Mouse (Mus musculus): ENCODE data around the gene Cyfip2.

Gene Cyfip2

DNA sequence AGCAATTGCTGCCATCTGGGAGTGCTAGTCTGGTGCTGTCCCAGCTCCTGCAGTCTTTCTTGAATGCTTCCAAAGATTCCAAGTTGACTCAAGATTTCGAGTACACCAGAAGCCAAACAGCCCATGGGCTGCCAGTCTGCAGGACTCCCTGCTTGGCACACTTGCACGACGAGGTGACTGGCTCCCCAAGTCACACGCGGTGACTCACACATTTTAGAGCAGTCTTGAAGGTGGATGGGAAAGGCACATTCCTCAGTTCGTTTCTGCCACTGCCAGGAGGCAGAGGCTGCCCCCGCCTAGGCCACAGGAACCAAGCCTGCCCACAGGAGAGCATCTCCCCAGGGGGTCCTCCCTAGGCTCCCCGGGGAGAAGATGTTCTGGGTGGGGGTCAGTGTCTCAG is 66.7 kb downstream of the Cyfip2 start:
- in situ Hi-C loops (cut with MboI; ENCODE audit: unreplicated experiment in 2 of 2), result no loop called here

DNA sequence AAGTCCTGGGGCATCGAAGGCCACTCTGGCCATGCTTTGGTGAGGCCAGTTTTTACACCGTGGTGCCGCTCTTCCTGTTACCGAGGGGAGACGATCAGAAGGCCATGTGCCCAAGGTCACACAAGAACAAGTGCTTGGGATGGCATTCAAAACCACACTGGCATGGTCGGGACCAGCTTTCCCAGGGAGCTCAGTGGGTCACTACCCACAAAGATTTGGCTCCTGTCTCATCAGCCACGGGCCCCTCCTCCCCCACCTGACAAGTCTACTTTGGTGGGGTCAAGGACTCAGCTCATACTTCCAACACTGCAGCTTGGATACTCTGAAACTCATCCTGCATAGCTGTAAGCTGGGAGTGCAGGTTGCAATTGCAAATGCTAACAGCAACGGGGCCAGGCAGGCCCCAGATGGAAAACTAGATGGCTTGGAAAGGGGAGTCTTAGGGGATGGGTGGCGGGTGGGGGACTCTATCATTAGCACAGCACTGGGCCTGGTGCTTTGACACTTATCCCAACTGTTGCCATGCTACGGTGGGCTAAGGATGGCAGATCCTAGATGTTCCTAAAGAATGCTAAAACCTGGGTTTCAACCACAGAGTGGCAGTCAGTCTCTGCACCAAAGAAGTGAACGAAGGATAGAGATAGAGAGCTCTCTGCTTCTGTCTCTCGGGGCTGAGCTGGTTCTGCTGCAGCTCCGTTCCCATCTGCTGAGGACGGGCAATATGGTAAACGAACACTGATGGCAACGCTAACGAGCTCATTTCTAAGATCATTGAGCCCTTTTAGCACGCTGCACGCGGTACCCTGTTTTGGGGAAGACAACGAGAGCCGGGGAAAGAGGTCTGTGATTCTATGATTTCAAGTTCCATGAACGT is 67.7 kb downstream of the Cyfip2 start:
- in situ Hi-C loops (cut with MboI; ENCODE audit: unreplicated experiment in 2 of 2), result no loop called here

DNA sequence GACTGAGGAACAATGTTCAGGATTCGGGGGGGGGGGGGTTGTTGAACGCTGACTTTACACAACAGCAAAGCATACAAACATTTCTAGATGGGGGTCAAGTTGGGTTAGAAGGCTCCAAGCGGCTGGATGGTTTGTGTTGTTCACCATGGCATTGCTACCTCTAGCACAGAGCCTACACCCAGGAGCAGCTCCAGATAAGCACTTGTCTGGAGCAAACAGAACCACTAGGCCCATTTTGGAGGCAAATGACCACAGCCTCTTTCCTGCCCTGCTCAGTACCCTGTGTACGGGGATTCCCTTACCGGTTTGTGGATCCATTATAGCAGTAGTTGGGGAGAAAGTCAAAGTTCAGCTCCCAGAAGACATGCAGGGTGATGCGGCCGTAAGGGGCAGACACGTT is 70.7 kb downstream of the Cyfip2 start:
- in situ Hi-C loops (cut with MboI; ENCODE audit: unreplicated experiment in 2 of 2), result no loop called here

DNA sequence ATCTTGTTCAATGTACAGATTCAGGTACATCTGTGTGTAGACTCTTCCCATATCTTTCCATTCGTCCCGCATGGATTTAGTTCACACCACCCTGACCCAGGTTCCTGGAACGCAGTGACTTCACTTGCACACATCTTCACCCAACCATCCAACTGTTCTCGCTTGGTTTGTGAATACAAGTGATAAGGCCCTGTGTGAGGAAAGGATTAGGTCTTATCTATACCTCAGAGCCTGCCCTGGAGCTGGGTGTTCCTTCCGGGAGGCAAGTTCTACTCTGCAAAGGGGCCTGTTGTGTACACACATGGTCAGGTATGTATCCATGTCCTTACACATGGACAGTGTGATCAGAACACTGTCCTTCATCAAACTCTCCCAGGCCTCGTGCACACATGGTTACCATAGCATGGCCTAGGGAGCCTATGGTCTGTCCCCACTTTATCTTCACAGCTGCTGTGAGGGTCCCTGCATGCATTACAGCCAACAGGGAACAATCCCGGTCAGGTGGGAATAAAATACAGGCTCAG is 71.4 kb downstream of the Cyfip2 start:
- in situ Hi-C loops (cut with MboI; ENCODE audit: unreplicated experiment in 2 of 2), result no loop called here

DNA sequence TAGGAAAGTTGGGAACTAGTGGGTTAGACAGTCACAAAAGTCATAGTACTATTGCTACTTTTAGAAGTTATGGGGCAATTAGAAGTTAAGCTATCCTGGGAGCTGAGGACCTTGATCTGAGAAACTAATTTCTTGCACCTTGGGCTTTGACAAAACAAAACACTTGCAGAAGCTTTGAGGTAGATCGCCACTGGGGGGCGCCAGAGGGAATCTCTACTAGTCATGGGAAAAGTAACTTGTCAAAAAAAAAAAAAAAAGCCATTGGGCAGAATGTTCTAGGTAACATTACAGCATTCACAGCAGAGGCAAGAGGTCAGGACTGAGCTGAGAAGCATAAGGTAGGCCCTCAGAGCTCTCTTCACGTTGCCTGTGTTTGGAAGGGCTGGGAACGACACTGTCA is 75.7 kb downstream of the Cyfip2 start:
- in situ Hi-C loops (cut with MboI; ENCODE audit: unreplicated experiment in 2 of 2), result no loop called here

DNA sequence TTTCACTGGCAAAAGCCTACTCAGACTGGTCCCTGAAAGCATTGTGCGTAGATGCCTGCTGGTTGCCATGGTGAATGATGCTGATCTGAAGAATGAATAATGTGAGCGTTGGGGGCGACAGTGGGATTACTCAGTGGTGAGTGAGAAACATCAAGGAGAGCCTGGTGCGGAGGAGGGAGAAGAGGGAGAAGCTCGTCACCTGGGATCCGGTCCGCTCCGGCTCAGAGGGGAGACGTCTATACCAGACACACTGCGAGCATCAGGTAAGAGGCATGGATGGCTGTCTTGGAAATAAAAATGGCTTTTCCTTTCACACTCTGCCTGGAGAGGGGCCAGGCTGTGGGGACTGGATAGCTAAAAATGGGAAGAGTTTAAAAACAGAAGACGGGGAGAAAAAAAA is 77.3 kb downstream of the Cyfip2 start, which contains the start of gene Fndc9:
Fndc9 (plus strand) TSS at position 198 of the 400 bp plus-strand sequence.
- in situ Hi-C loops (cut with MboI; ENCODE audit: unreplicated experiment in 2 of 2), result no loop called here

DNA sequence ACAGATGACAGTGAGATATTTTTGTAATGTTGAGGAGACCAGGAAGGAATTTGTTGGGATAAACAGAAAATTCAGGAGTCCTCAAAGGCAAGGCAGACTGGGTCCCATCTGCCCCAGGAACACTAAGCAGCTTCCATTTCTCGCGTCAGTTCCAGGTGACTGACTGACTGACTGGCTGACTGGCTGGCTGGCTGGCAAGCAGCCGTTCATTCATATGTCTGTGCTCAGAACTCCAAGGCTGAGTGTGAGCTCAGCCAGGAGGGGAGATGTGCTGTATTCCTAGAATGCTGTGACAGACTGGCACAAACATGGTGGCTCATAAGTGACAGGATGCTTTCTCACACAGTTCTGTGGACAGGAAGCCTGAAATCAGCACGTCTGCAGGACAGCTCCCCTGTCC is 78.7 kb downstream of the Cyfip2 start:
- in situ Hi-C loops (cut with MboI; ENCODE audit: unreplicated experiment in 2 of 2), result no loop called here

DNA sequence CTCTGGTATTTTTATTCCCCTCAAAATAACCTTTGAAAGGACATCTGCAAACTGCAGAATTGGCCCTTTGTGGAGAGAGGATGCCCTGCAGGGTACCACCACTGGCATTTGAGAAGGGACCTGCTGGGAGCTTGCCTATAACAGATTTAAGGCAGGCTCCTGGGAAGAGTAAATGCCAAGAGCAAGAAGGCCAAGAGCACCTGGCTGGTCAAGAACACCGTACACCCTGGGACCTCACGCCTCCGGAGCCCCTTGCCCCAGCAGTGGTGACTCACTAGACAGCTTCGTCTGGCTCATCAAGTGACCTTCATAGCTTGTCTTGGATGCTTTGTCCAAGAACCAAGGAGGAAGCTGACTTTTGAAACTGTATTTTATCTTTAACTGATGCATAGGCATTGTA is 79.9 kb downstream of the Cyfip2 start:
- in situ Hi-C loops (cut with MboI; ENCODE audit: unreplicated experiment in 2 of 2), result no loop called here

DNA sequence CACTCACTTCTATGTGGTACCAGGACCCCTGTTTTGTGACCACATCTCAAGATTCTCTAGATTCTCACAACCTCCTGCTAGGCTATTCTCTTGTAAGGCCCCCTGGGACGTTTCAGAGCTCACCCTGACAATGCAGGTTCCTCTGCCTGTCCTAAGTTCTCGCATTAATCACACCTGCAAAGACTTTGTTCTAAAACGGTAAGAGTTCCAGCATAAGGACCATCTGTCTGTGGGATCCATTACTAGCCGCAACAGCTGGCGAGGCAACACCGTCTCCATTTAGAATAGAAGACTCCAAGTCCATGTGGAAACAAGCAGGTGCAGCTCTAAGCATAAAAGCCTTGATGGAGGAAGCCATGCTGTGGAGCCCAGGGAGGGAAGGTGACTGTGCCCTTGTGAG is 82.5 kb downstream of the Cyfip2 start:
- in situ Hi-C loops (cut with MboI; ENCODE audit: unreplicated experiment in 2 of 2), result no loop called here

DNA sequence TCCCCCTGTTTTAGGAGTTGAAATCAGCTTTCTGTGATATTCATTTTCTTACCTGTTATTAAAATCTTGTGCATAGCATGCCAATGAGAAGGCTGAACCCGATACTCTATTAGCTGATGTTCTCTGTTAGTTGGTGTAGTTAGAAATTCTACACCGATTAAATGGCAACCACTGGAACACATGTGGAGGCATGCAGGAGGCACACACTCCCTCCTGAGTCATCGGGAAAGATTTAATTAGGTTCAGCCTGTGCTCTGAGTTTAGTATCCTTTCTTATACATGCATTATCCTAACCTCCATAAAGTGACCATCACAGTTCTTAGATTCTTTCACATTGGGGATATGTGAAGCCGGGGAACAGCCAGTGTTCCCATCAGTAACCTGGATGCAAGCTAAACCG is 87.3 kb downstream of the Cyfip2 start:
- in situ Hi-C loops (cut with MboI; ENCODE audit: unreplicated experiment in 2 of 2), result no loop called here

DNA sequence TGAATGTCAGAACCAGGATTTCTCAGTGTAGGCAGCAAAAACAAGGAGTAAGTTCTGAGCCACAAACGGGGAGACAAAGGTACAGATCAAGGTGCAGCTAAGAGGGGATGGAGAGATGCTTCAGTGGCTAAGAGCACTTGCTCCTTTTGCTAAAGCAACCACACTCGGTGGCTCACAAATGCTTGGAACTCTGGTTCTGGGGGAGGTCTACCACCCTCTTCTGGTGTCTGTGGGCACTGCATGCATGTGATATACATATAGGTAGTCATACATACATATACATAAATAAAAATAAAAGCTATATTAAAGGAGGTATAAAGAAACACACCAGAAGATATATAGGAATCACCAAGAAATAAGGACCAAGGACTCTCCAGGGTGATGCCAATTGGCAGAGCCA is 89.1 kb downstream of the Cyfip2 start:
- in situ Hi-C loops (cut with MboI; ENCODE audit: unreplicated experiment in 2 of 2), result loop anchor here in 1 of 2 experiments (25.0 kb wide), 1 partner anchor 186 kb away; no protein-coding TSS in a partner anchor

DNA sequence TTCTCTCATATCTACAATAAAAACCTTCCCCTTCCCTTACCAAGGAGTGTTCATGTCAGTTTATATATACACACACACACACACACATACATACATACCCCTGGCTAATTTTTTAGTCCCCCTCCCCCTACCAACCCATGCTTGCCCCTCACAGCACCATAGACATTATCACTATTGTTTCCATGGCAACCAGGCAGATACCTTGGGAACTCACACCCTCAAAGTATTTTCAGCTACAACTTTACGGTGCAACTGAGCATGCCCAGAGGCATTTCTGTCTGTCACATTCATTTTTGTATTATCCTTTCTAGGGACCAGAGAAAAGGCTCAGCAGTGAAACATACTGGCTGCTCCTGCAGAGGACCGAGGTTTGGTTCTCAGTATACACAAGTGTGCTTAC is 92.4 kb downstream of the Cyfip2 start:
- in situ Hi-C loops (cut with MboI; ENCODE audit: unreplicated experiment in 2 of 2), result loop anchor here in 1 of 2 experiments (25.0 kb wide), 1 partner anchor 183 kb away; no protein-coding TSS in a partner anchor

DNA sequence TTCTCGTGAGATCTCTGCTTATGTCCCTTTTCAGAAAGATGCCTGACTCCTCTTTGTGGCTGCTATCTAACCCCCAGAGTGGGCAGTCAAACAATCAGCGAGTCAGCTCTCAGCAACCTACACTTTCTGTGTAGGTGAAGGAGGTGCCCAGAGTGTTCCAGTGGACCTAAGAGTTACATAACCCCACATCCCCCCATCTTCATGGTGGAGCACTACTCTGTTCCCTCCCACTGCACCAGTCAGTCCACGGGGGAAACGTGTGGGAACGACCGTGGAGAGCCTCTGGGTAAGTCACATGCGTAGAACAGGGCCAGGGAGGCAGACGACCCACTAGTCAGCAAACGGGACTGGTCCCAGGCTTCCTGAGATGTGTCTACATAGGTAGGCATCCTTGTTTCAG is 93.3 kb downstream of the Cyfip2 start:
- in situ Hi-C loops (cut with MboI; ENCODE audit: unreplicated experiment in 2 of 2), result loop anchor here (5.0 to 25.0 kb wide), 3 partner anchors 182 to 265 kb away; partner anchors contain the start of gene Thg1l (in 1 of the 2)

DNA sequence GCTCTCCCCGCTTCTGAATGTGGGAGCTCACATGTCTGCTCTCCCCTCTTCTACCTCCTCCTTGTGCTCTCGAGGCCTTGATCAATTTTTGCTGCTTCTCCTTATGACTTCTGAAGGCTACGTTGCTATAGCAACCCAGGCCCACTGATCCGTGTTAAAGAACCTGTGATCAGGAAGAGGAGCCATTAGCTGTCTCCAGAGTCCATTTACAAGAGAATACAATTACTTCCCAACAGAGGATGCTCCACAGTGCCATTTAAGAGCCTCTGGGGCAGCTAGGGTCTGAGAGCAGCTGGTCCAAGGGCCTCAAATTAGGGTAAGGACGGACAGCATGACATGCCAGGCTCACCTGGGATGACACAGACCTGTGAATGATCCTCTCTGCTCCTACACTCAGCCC is 94.1 kb downstream of the Cyfip2 start:
- in situ Hi-C loops (cut with MboI; ENCODE audit: unreplicated experiment in 2 of 2), result loop anchor here (5.0 to 25.0 kb wide), 3 partner anchors 181 to 264 kb away; partner anchors contain the start of gene Thg1l (in 1 of the 2)

DNA sequence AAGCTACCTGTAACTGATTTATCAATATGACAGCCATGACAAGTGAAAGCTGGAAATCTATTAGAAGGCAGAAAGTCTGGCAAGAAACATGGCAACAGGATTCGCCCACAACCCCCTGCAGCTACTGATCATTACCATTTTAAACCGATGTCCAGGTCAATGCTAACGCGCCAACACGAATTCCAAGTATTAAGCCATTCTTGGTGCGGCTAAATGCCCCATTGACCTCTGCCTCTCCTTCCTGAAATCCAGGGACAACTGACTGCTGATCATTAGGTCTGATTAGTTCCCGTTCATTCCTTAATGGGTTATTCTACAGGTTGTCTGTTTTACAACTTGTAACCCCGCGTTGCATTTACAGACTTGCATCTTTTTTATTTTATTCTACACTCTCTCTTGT is 95.0 kb downstream of the Cyfip2 start:
- in situ Hi-C loops (cut with MboI; ENCODE audit: unreplicated experiment in 2 of 2), result loop anchor here (5.0 to 25.0 kb wide), 3 partner anchors 180 to 263 kb away; partner anchors contain the start of gene Thg1l (in 1 of the 2)

DNA sequence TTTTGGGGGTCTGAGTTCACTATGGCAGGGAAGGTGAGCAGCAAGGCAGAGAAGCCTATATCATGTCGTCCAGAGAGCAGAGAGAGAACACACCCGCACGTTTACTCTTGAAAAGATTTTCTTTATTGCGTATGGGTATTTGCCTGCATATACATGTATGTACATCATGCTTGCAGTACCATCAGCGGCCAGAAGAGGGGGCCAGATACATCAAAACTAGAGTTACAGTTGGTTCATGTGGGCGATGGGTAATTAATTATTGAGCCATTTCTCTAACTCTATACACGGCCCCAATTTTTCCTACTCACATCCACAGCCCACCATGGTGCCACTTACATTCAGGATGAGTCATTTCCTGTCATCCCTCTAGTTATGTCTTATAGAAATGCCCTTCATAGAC is 96.0 kb downstream of the Cyfip2 start:
- in situ Hi-C loops (cut with MboI; ENCODE audit: unreplicated experiment in 2 of 2), result loop anchor here (5.0 to 25.0 kb wide), 3 partner anchors 179 to 262 kb away; partner anchors contain the start of gene Thg1l (in 1 of the 2)

DNA sequence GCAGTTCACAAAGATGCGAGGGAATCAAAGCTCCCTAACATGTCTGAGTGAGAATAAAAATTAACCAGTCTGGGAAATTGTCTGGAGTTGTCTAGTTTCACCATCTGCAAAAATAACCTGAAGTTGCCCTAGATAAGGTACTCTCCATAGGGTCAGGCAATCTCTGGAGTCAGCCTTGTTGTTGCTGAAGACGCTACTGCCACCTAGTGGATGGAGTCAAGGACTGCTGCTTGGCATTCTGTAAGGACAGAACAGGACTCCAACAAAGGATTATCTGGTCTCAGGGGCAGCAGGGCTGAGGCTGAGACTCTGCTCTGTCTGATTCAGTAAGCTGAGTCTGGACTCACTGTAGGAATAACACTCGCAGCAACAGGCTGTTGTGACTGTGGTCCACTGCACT is 97.3 kb downstream of the Cyfip2 start:
- in situ Hi-C loops (cut with MboI; ENCODE audit: unreplicated experiment in 2 of 2), result loop anchor here (5.0 to 25.0 kb wide), 3 partner anchors 178 to 261 kb away; partner anchors contain the start of gene Thg1l (in 1 of the 2)

DNA sequence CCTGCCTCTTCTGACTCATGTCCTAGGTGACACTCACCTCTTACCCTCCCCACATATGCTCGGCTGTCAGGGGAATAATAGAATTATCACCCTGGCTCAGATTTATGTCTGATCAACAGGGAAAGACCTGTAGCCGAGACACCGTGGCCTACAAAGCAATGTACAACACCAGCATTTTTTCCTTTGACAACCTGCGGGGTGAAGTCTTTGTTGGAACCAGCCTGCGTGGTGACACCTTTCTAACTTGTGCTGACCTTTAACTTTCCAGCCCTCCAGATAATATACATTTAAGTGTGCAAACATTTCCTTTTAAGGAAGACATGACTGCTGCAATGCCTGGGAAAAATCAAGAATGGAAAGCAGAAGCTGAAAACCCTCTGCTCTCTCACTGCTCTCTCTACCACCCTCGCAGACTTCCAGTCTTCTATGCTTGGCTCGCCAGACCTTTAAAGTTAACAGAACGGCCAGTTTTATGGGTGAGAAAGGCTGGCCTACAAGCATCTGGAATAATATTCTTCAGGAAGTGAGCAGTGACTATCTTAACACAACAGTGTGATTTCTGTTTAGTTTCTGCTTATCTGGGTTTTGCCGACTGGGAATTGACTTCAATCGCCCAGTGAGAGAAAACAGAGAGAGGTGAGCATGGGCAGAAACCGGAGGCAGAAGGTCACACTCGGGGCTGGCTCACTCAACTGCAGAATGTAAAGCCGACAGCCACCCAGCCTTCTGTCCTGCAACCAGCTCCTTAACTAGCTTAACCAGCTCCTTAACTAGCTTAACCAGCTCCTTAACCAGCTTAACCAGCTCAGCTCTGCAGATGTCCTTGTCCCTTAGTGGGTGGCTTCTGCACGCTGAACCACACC is 98.1 kb downstream of the Cyfip2 start:
- in situ Hi-C loops (cut with MboI; ENCODE audit: unreplicated experiment in 2 of 2), result loop anchor here (5.0 to 25.0 kb wide), 4 partner anchors 82 to 260 kb away; partner anchors contain the start of gene Thg1l (in 1 of the 2)

DNA sequence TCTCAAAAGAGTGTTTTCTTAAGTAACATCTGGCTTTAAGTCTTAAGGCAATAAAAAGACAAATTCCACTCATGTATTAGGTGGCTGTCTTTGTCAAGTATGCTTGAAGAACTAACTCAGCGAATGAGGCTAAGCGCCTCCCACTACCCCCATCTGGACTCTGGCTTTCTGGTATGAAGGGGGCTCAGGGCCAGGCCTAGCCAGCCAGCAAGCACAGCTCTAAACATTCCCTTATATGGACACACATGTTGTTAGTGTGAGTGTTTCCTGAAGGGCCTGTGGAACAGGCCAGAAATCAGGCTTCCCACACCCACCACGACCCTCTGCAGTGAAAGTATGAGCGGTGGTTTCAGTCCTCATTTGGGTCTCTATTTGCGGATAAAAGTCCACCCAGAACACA is 98.8 kb downstream of the Cyfip2 start:
- in situ Hi-C loops (cut with MboI; ENCODE audit: unreplicated experiment in 2 of 2), result loop anchor here (5.0 to 25.0 kb wide), 3 partner anchors 82 to 259 kb away; partner anchors contain the start of gene Thg1l (in 1 of the 2)

DNA sequence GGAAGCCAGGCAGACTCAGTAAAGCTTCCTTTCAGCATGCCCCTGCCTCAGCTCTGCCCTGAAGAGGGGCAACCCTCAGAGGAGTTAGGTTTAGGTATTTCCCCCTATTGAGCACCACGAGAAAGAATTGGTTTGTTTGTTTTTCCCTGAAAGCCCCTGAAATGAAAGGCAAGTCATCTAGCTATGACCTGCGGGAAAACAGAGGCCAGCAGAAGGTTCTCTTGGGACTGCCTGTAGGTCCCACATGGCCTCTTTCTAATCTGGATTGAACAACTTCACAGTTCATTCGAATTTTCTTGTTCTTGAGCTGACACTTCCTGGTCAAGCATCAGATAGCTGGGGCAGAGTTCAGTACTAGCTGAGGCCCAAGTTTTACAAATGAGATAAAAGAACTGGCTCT is 100.8 kb downstream of the Cyfip2 start:
- in situ Hi-C loops (cut with MboI; ENCODE audit: unreplicated experiment in 2 of 2), result loop anchor here (5.0 to 25.0 kb wide), 3 partner anchors 80 to 257 kb away; partner anchors contain the start of gene Thg1l (in 1 of the 2)

Measured in v-Abl transformed pro-B cells (cell line).